Mouse (Mus musculus): ENCODE results near the gene Qrich2.
A peak's percentile ranks its signal among the peaks of the same experiment; 100 is the strongest.
"Not testable (repeated sequence)": the region's sequence is repeated elsewhere in the genome, so short reads cannot be mapped to it uniquely, and the experiment has no call there.

Gene Qrich2

DNA sequence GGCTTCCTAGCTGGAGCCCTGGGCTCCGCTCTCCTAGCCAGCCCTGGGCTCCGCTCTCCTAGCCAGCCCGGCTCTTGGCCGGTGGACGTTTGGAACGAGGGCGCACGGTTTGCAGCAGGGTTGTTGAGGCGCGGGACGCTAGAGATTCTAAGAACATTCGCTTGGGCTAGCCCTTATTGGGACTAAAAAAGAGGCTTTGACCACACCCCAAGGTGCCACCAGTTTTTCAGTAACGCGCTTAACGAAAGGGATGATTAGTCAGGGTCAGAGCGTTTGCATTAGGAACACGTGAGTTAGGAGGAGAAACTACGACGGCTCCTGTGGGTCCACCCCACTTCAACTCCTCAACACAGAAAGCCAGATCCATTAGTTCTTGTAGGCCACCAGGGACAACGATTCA, at the start of gene Qrich2:
Gene Qrich2, minus strand, starts transcription at position 101 of the 400 bp plus-strand sequence.
- no peak for DNase-seq (ENCODE audit: inconsistent age in 2 of 2, low spot score in 1 of 2)

- DNase-seq (ENCODE audit: inconsistent age in 2 of 2, low spot score in 1 of 2): no peak
Observed at GRCm38 (mm10) chr11:116515330-116516020, 49.4 kb upstream of the Qrich2 start.

- DNase-seq (ENCODE audit: inconsistent age in 2 of 2, low spot score in 1 of 2): no peak
Observed at GRCm38 (mm10) chr11:116513531-116514038, 47.5 kb upstream of the Qrich2 start.

DNA sequence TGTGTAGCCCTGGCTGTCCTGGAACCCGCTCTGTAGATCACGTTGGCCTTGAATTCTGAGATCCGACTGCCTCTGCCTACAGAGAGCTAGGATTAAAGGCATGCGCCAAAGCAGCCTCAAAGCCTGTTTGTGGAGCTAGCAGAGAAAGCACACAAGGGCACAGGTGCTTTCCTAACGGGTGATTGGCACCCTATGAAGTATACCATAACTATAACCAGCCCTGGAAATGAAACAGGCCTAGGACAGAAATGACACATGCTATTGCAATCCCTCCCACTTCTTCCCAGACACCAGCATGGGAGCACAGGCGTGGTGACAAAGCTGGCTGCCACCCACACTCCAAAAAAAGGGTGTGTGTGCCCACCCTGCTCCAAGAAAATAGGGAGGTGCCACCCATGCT, 46.9 kb upstream of the Qrich2 start:
- no peak for DNase-seq (ENCODE audit: inconsistent age in 2 of 2, low spot score in 1 of 2)

GRCm38 (mm10) chr11:116512154-116512553, 46.1 kb upstream of the Qrich2 start:
- DNase-seq (ENCODE audit: inconsistent age in 2 of 2, low spot score in 1 of 2): no peak

- no peak for DNase-seq (ENCODE audit: inconsistent age in 2 of 2, low spot score in 1 of 2)
Observed at GRCm38 (mm10) chr11:116511301-116511868, 45.3 kb upstream of the Qrich2 start.

DNA sequence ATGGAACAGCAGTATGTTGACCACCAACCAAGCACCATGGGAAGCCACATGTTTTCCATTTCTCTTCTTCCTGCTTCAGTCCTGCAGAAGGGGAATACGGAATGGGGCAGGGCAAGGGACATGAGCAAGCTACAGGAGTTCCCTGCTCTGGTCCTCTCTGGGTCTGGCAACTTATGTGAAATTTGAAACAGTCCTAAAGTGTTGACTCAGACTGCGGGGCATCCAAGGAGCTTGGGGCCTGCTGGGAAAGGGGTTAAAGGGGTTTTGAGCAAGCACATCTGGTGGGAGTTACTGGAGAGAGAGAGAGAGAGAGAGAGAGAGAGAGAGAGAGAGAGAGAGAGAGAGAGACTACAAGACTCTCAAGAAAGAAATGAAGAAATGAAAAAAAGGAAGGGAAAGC, 42.6 kb upstream of the Qrich2 start:
- DNase-seq (ENCODE audit: inconsistent age in 2 of 2, low spot score in 1 of 2): no peak

- DNase-seq (ENCODE audit: inconsistent age in 2 of 2, low spot score in 1 of 2): no peak
Observed at GRCm38 (mm10) chr11:116506151-116506875, 40.3 kb upstream of the Qrich2 start.

DNA sequence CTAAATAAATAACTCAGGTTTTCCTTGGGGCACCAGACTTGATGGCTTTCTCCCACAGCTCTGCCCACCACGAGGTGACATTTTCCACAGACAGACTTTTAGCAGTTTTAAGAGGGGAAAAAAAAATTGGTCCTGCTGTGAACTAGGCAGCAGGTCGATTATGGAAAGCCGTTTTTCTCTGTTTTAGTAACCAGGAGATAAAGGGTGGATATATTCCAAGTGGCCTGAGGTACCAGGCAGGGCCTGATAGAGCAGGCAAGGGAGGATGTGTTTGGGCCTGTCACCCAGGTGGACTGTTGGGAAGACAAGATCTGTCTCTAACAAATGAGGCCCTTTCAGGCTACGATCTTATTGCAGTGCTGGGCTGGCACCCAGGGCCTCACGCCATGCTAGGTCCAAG, 39.5 kb upstream of the Qrich2 start:
- no peak for DNase-seq (ENCODE audit: inconsistent age in 2 of 2, low spot score in 1 of 2)

DNA sequence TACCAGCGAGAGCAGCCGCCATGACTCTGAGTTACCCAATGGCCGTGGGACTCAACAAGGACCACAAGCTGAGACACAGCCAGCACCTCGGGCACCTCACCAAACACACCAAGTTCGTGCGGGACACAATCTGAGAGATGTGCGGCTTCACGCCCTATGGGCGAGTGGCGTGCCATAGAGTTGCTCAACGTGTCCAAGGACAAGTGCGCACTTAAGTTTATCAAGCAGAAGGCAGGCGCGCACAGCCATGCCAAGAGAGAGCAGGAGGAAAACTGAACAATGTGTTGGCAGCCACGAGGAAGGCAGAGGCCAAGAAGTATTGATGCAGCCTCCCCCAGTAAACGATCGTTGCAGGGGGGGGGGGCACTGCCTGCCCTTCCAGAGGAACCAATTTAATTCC, 38.5 kb upstream of the Qrich2 start:
- no peak for DNase-seq (ENCODE audit: inconsistent age in 2 of 2, low spot score in 1 of 2)

- DNase-seq (ENCODE audit: inconsistent age in 2 of 2, low spot score in 1 of 2): peak in 1 of 2 experiments; percentile 82
Observed at GRCm38 (mm10) chr11:116501005-116501746, 35.1 kb upstream of the Qrich2 start.

GRCm38 (mm10) chr11:116499018-116499417, 33.0 kb upstream of the Qrich2 start:
- DNase-seq (ENCODE audit: inconsistent age in 2 of 2, low spot score in 1 of 2): no peak

DNA sequence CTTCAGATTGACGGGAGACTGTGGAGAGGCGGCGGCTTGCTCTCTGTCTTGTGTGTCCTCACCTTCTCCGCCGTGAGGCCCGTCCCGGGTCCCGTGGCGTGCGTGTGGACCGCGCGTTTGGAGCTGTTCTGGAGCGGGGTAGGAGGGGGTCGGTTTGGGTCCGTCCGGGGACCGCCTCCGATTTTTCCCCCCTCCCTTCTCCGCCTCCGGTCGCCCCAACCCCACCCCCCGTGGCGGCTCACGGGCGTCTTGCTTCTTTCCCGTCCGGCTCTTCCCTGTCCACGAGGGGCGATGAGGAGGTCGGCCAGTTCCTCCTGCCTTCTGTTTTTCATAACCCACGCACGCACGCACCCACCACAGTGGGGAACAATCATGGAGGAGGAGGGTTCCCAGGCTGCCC, 32.6 kb upstream of the Qrich2 start:
- DNase-seq (ENCODE audit: inconsistent age in 2 of 2, low spot score in 1 of 2): no peak

GRCm38 (mm10) chr11:116497313-116497712, 31.3 kb upstream of the Qrich2 start:
- DNase-seq (ENCODE audit: inconsistent age in 2 of 2, low spot score in 1 of 2): no peak

- peak; percentile 53 to 58 for DNase-seq (ENCODE audit: inconsistent age in 2 of 2, low spot score in 1 of 2)
Observed at GRCm38 (mm10) chr11:116494474-116495174, 28.6 kb upstream of the Qrich2 start.

DNA sequence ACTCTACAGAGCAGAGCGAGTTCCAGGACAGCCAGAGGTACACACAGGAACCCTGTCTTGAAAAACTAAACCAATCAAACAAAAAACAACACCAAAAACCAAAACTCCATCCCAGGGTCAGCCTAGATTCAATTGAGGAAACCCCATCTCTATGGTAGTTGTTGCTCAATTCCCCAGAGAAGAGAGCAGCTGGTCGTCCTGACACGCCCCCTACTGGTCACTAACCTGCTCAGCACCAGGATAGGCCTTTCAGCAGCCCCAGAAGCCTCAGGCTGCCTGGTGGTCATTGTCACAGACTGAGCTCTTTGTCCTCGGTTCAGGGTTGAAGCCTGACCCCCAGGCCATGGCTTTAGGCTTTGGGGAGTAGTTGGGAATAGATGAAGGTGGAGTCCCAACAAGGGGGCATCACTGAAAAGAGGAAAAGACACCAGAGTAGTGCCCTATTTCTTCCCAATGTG, 27.8 kb upstream of the Qrich2 start, which contains the start of gene Prpsap1:
Gene Prpsap1, minus strand, starts transcription at position 408 of the 458 bp plus-strand sequence.
- peak; percentile 65 to 83 for DNase-seq (ENCODE audit: inconsistent age in 2 of 2, low spot score in 1 of 2)

- DNase-seq (ENCODE audit: inconsistent age in 2 of 2, low spot score in 1 of 2): no peak
Observed at GRCm38 (mm10) chr11:116493191-116493590, 27.1 kb upstream of the Qrich2 start.

GRCm38 (mm10) chr11:116492507-116492906, 26.5 kb upstream of the Qrich2 start:
- DNase-seq (ENCODE audit: inconsistent age in 2 of 2, low spot score in 1 of 2): not testable (repeated sequence)

DNA sequence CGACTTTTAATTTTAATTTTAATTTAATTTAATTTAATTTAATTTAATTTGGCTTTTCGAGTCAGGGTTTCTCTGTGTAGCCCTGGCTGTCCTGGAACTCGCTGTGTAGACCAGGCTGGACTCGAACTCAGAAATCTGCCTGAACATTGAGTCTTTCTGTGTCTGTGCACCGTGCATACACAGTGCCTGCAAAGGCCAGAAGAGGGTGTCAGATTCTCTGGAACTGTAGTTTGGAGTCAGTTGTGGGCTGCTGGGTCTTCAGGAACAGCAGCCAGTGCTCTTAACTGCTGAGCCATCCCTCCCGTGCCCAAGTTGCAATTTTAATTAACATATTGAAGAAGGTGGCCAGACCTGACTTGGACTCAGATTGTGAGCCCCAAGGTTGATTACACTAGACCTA, 25.3 kb upstream of the Qrich2 start:
- no peak for DNase-seq (ENCODE audit: inconsistent age in 2 of 2, low spot score in 1 of 2)

All from adrenal gland, adult (tissue).